18 mouse cellular contexts compared by ENCODE assay signal in the genomic region with DNA sequence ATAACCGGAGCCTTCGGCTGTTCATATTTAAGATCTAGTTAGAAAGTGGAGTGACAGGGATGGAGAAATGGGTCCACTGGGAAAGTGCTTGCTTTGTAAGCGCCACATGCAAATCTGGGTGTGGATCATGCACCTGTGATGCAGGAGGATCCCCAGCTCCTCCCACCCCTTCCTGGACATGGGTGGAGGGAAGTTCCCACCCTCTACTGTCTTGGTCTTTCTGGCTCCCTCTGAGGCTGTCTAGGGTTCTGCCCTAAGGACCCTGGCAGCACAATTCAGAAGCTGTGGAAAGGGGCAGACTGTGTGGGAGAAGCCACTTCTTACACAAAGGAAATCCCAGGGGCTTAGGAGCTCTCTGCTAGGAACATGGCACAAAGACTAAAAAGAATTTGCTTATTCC. TPM values are rescaled to one million over a fixed set of nuclear protein-coding genes. Genes with fewer than 3 reads are reported as not detected.
A peak's percentile ranks its signal among the peaks of the same experiment; 100 is the strongest.
DNase-seq lines count a peak whose midpoint lies in the region; ATAC-seq and TF ChIP-seq lines count a peak whose summit lies in the region.
"Had no signal": no experiment of that assay in that cellular context is flagged by ENCODE, and none has a peak within 500 bp of the region (broad histone marks: within the 10 kb centered on the region; RNA-seq: fewer than 3 reads in every experiment).

No protein-coding gene starts in this region.

- no peak overlapping the region for H3K9ac ChIP-seq in midbrain, embryonic 13.5 days (replicated peaks)
- H3K9ac ChIP-seq in midbrain, embryonic 11.5 days (ENCODE audit: low read length) = no peak overlapping the region
- H3K9ac ChIP-seq in CH12.LX (ENCODE audit: insufficient read depth, low read depth) = peak overlapping the region; percentile 19
- H3K9ac ChIP-seq: lung, embryonic 14.5 days; stomach, embryonic 15.5 days had no signal

- H3K9me3 ChIP-seq in midbrain, embryonic 13.5 days = 0 out of 2 replicates have a peak, but pooled peaks cover 5% of the 10 kb centered on the region
- peaks cover 4% of the 10 kb centered on the region; the same call in 1 of the 2 replicates for H3K9me3 ChIP-seq in midbrain, embryonic 11.5 days (ENCODE audit: control insufficient read depth, low read length)
- peaks cover 14% of the 10 kb centered on the region for H3K9me3 ChIP-seq in CH12.LX (replicated peaks; ENCODE audit: low read length)
- H3K9me3 ChIP-seq: stomach, embryonic 15.5 days had no signal

- H3K27me3 ChIP-seq in midbrain, embryonic 13.5 days = no peaks in the 10 kb centered on the region
- no peaks in the 10 kb centered on the region for H3K27me3 ChIP-seq in midbrain, embryonic 11.5 days (ENCODE audit: control insufficient read depth, insufficient read depth, low read length)
- no peaks in the 10 kb centered on the region for H3K27me3 ChIP-seq in CH12.LX (replicated peaks)
- H3K27me3 ChIP-seq: stomach, embryonic 15.5 days had no signal

- 91% methylated on average over 3 of the region's 3 CpGs for WGBS in midbrain, embryonic 13.5 days
- WGBS in midbrain, embryonic 11.5 days = 89% methylated on average over 3 of the region's 3 CpGs

- no peak for TF ChIP-seq CTCF in CH12.LX (conservative IDR thresholded peaks at IDR 0.05 in 1 of 2, IDR thresholded peaks at IDR 0.05 in 1 of 2; ENCODE audit: low read depth in 2 of 2, low read length in 2 of 2)

- peak; percentile 20; the same call in 1 of the 2 replicates for TF ChIP-seq POLR2A in CH12.LX (IDR thresholded peaks at IDR 0.05; ENCODE audit: low read depth, low read length)

- dilution Hi-C loops in CH12.LX (cut with MboI; ENCODE audit: extremely low pct_ligation_motif_present, extremely low pct_unique_long_range_greater_than_20kb, low sequenced_read_pairs) = no loop called here

- DNase-seq in midbrain, embryonic 11.5 days (ENCODE audit: low spot score, missing footprints) = no peak
- peak; percentile 72 for DNase-seq in CD4-positive helper T cell, adult 2 months (ENCODE audit: low read depth, low spot score)
- peak; percentile 80 for DNase-seq in CH12.LX (ENCODE audit: extremely low read depth)
- DNase-seq in ovary, postnatal 10 days (ENCODE audit: low spot score) = no peak
- DNase-seq: adrenal gland, adult 2 months; cerebellum, postnatal 10 days; gastrocnemius, postnatal 36 days; kidney, adult 11 months; kidney, postnatal 36 days; layer of hippocampus, postnatal 36 days; lung, embryonic 14.5 days had no signal

- H3K4me3 ChIP-seq in midbrain, embryonic 13.5 days (replicated peaks) = no peak overlapping the region
- no peak overlapping the region for H3K4me3 ChIP-seq in midbrain, embryonic 11.5 days (ENCODE audit: low read depth, low read length)
- no peak overlapping the region for H3K4me3 ChIP-seq in CH12.LX (replicated peaks in 1 of 3; ENCODE audit: low read depth in 2 of 3, low read length in 2 of 3, poor library complexity in 1 of 3)
- H3K4me3 ChIP-seq: megakaryocyte, embryonic 14.5 days; stomach, embryonic 15.5 days had no signal

- TF ChIP-seq RAD21 in CH12.LX (IDR thresholded peaks at IDR 0.05; ENCODE audit: low read depth, low read length) = no peak; the same call in 1 of the 2 replicates

- no peak overlapping the region for H3K4me2 ChIP-seq in midbrain, embryonic 13.5 days (replicated peaks)
- no peak overlapping the region for H3K4me2 ChIP-seq in midbrain, embryonic 11.5 days
- peak overlapping the region; percentile 63 for H3K4me2 ChIP-seq in CH12.LX (ENCODE audit: insufficient read depth, low read depth, poor library complexity, severe bottlenecking)
- H3K4me2 ChIP-seq: lung, embryonic 14.5 days; stomach, embryonic 15.5 days had no signal

- TF ChIP-seq EP300 in CH12.LX (IDR thresholded peaks at IDR 0.05; ENCODE audit: low read length) = peak; percentile 62

- H3K36me3 ChIP-seq in midbrain, embryonic 13.5 days = peaks cover 25% of the 10 kb centered on the region
- no peaks in the 10 kb centered on the region for H3K36me3 ChIP-seq in midbrain, embryonic 11.5 days (ENCODE audit: control insufficient read depth, insufficient read depth, low read length)
- peaks cover 6 to 39% of the 10 kb centered on the region in 2 experiments for H3K36me3 ChIP-seq in CH12.LX (replicated peaks in 1 of 2; ENCODE audit: control insufficient read depth in 1 of 2, insufficient read depth in 1 of 2, low read length in 1 of 2)

- no peaks in the 10 kb centered on the region for H3K79me2 ChIP-seq in CH12.LX (replicated peaks; ENCODE audit: control insufficient read depth, extremely low read depth, insufficient read depth, poor library complexity, severe bottlenecking)

- in situ Hi-C loops in CH12.LX (cut with MboI; ENCODE audit: low pct_ligation_motif_present, low pct_unique_long_range_greater_than_20kb, low sequenced_read_pairs) = loop anchor here (5.0 kb wide), 2 partner anchors 36 to 131 kb away; a partner anchor contains a TSS

- peak; percentile 59; the same call in 1 of the 2 replicates for ATAC-seq in midbrain, embryonic 13.5 days
- ATAC-seq in midbrain, embryonic 11.5 days (ENCODE audit: low FRiP score) = no peak
- peak; percentile 33 for ATAC-seq in inflammation-experienced regulatory T-cells, adult 6 months
- no peak for ATAC-seq in megakaryocyte, adult 5-6 weeks (ENCODE audit: poor library complexity, severe bottlenecking)
- ATAC-seq: forebrain, embryonic 16.5 days had no signal

- peaks cover 10% of the 10 kb centered on the region for H3K4me1 ChIP-seq in midbrain, embryonic 13.5 days (replicated peaks)
- no peaks in the 10 kb centered on the region for H3K4me1 ChIP-seq in midbrain, embryonic 11.5 days (ENCODE audit: control insufficient read depth, insufficient read depth, low read length)
- peaks cover 23 to 78% of the 10 kb centered on the region in 2 experiments for H3K4me1 ChIP-seq in CH12.LX (ENCODE audit: control insufficient read depth in 1 of 2, insufficient read depth in 2 of 2)

- H3K27ac ChIP-seq in midbrain, embryonic 13.5 days = peak overlapping the region; percentile 4; the same call in 1 of the 2 replicates
- H3K27ac ChIP-seq in midbrain, embryonic 11.5 days (ENCODE audit: low read depth, low read length) = no peak overlapping the region
- peak overlapping the region; percentile 65 for H3K27ac ChIP-seq in CH12.LX (ENCODE audit: insufficient read depth, low read depth)
- H3K27ac ChIP-seq: stomach, embryonic 15.5 days had no signal

TF ChIP-seq in CH12.LX, 34 proteins besides CTCF, POLR2A, EP300 and RAD21 (continues in another document):
- TF ChIP-seq PAX5 (IDR thresholded peaks at IDR 0.05; ENCODE audit: low read length) = no peak
- peak; percentile 47 for TF ChIP-seq TCF12 (IDR thresholded peaks at IDR 0.05; ENCODE audit: low read depth, low read length)
- TF ChIP-seq MAFK (IDR thresholded peaks at IDR 0.05; ENCODE audit: insufficient replicate concordance, low read length) = no peak
- TF ChIP-seq JUN (IDR thresholded peaks at IDR 0.05; ENCODE audit: insufficient read depth, low read depth, low read length) = no peak
- TF ChIP-seq UBTF (IDR thresholded peaks at IDR 0.05; ENCODE audit: low read depth, low read length) = no peak
- peak; percentile 66; the same call in 1 of the 2 replicates for TF ChIP-seq SIN3A (IDR thresholded peaks at IDR 0.05; ENCODE audit: low read length)
- 0 out of 2 replicates have a peak, but pooled peaks have one; percentile 18 for TF ChIP-seq E2F4 (IDR thresholded peaks at IDR 0.05; ENCODE audit: insufficient replicate concordance, low read depth, low read length)
- no peak for TF ChIP-seq NRF1 (IDR thresholded peaks at IDR 0.05; ENCODE audit: low read depth, low read length)
- no peak for TF ChIP-seq MAX (IDR thresholded peaks at IDR 0.05; ENCODE audit: low read length)
- no peak for TF ChIP-seq GABPA (IDR thresholded peaks at IDR 0.05; ENCODE audit: insufficient replicate concordance, low read depth, low read length)
- peak; percentile 49; the same call in 1 of the 2 replicates for TF ChIP-seq ELF1 (IDR thresholded peaks at IDR 0.05; ENCODE audit: low read depth, low read length)
- no peak for TF ChIP-seq USF2 (conservative IDR thresholded peaks at IDR 0.05; ENCODE audit: low read depth, low read length)
- TF ChIP-seq MAZ (IDR thresholded peaks at IDR 0.05; ENCODE audit: low read depth, low read length) = 0 out of 2 replicates have a peak, but pooled peaks have one; percentile 17
- TF ChIP-seq MEF2A (IDR thresholded peaks at IDR 0.05; ENCODE audit: borderline replicate concordance, low read depth, low read length) = peak; percentile 40; the same call in 1 of the 2 replicates
- peak; percentile 59 for TF ChIP-seq ETS1 (conservative IDR thresholded peaks at IDR 0.05; ENCODE audit: low read depth, low read length)

RNA-seq across cellular contexts. Expression of a gene that starts 16.0 kb away (rescaled TPM):
- 0.24 TPM in 1 of 2 replicates, not detected in the other for polyA plus RNA-seq in midbrain, embryonic 13.5 days (2015; fragmentation: Nextera tagmentation; extraction: Ambion mirVana)
- polyA plus RNA-seq in midbrain, embryonic 11.5 days (2014; fragmentation: Nextera tagmentation; extraction: Ambion mirVana) = 0.15 and 0.25 TPM in 2 replicates
- total RNA-seq in CH12.LX (2012; rRNA removed) (26.8 and 33.5 TPM in 2 replicates), CH12.LX (2014; rRNA removed) (32.5 and 37.0 TPM in 2 replicates)
- polyA plus RNA-seq in CH12.LX (2012; ENCODE audit: insufficient read length, low read depth) = 37.8 and 46.2 TPM in 2 replicates
- polyA plus RNA-seq in inflammation-experienced regulatory T-cells, adult 6 months (2017; shearing (Covaris generic)) = 10 to 100 TPM; 51.6 to 79.6 (median 77.9) TPM
- total RNA-seq in megakaryocyte, adult 5-6 weeks (2015) = 11.3 and 16.1 TPM in 2 replicates
- total RNA-seq in megakaryocyte, adult 5-6 weeks (2017) = 11.9 and 12.9 TPM in 2 replicates
- total RNA-seq: gastrocnemius, postnatal 36 days; layer of hippocampus, postnatal 36 days had no signal
- polyA plus RNA-seq: limb, embryonic 14.5 days had no signal

RNA-seq across cellular contexts. Expression of a gene that starts 33.4 kb away (rescaled TPM):
- polyA plus RNA-seq in midbrain, embryonic 13.5 days (2015; fragmentation: Nextera tagmentation; extraction: Ambion mirVana) = 0.72 and 1.2 TPM in 2 replicates
- polyA plus RNA-seq in midbrain, embryonic 11.5 days (2014; fragmentation: Nextera tagmentation; extraction: Ambion mirVana) = 1.4 and 1.6 TPM in 2 replicates
- total RNA-seq in CH12.LX (2012; rRNA removed) = 3.6 and 4.0 TPM in 2 replicates
- 16.2 and 16.3 TPM in 2 replicates for total RNA-seq in CH12.LX (2014; rRNA removed)
- 8.3 and 8.7 TPM in 2 replicates for polyA plus RNA-seq in CH12.LX (2012; ENCODE audit: insufficient read length, low read depth)
- polyA plus RNA-seq in inflammation-experienced regulatory T-cells, adult 6 months (2017; shearing (Covaris generic)) = 100 to 1,000 TPM; 108 to 142 (median 140) TPM
- 39.0 and 39.1 TPM in 2 replicates for total RNA-seq in megakaryocyte, adult 5-6 weeks (2015)
- total RNA-seq in megakaryocyte, adult 5-6 weeks (2017) = 33.8 and 36.4 TPM in 2 replicates

RNA-seq across cellular contexts. Expression of a gene that starts 53.2 kb away (rescaled TPM):
- 51.2 and 53.7 TPM in 2 replicates for polyA plus RNA-seq in midbrain, embryonic 13.5 days (2015; fragmentation: Nextera tagmentation; extraction: Ambion mirVana)
- 64.0 and 67.7 TPM in 2 replicates for polyA plus RNA-seq in midbrain, embryonic 11.5 days (2014; fragmentation: Nextera tagmentation; extraction: Ambion mirVana)
- total RNA-seq in CH12.LX (2012; rRNA removed) = 30.8 and 32.8 TPM in 2 replicates
- 39.7 and 40.1 TPM in 2 replicates for total RNA-seq in CH12.LX (2014; rRNA removed)
- polyA plus RNA-seq in CH12.LX (2012; ENCODE audit: insufficient read length, low read depth) = 32.6 and 35.5 TPM in 2 replicates
- 10 to 100 TPM; 47.9 to 88.3 (median 78.9) TPM for polyA plus RNA-seq in inflammation-experienced regulatory T-cells, adult 6 months (2017; shearing (Covaris generic))
- 34.2 and 35.6 TPM in 2 replicates for total RNA-seq in megakaryocyte, adult 5-6 weeks (2015)
- total RNA-seq in megakaryocyte, adult 5-6 weeks (2017) = 19.3 and 27.3 TPM in 2 replicates

Comparison
In these comparisons a context has a peak if more than half of its experiments do, and no peak if none do; other contexts are left out.
1. ATAC-seq: peak in midbrain, embryonic 13.5 days (single experiment) and inflammation-experienced regulatory T-cells, adult 6 months (single experiment); none in midbrain, embryonic 11.5 days (single experiment) and megakaryocyte, adult 5-6 weeks (single experiment).
2. DNase-seq: peak in CD4-positive helper T cell, adult 2 months (single experiment) and CH12.LX (single experiment); none in midbrain, embryonic 11.5 days (single experiment) and ovary, postnatal 10 days (single experiment).
3. RNA of a gene that starts 16.0 kb away (polyA plus RNA-seq): 51.6 to 79.6 TPM in inflammation-experienced regulatory T-cells, adult 6 months and 37.8 to 46.2 TPM in CH12.LX; 0.24 TPM in midbrain, embryonic 13.5 days and 0.15 to 0.25 TPM in midbrain, embryonic 11.5 days; every median in the first group is over 10 times any median in the second.
4. RNA of a gene that starts 33.4 kb away (polyA plus RNA-seq): 108 to 142 TPM in inflammation-experienced regulatory T-cells, adult 6 months; 8.3 to 8.7 TPM in CH12.LX, 1.4 to 1.6 TPM in midbrain, embryonic 11.5 days and 0.72 to 1.2 TPM in midbrain, embryonic 13.5 days; every median in the first group is over 10 times any median in the second.